Mouse (Mus musculus): ENCODE measurements at regions not wholly inside any gene's neighbourhood (a gene's known extent, or its start where the extent isn't known, plus 50 kb on each side); places are given as distances from the start of the nearest gene placed in this dataset.

- no peaks in the 10 kb centered on the region for H3K36me3 ChIP-seq (ENCODE audit: control insufficient read depth, insufficient read depth, low read length)
- no peak overlapping the region for H3K9ac ChIP-seq (ENCODE audit: low read depth, low read length)
- no peak overlapping the region for H3K4me3 ChIP-seq (ENCODE audit: low read depth, low read length)
- WGBS, result 75% methylated on average over 24 of the region's 24 CpGs
- ATAC-seq (ENCODE audit: low FRiP score) (no peak), DNase-seq (ENCODE audit: low spot score) (no peak)
- H3K4me1 ChIP-seq (replicated peaks; ENCODE audit: control insufficient read depth, insufficient read depth, low read length), result no peaks in the 10 kb centered on the region; the same call in 1 of the 2 replicates
- H3K9me3 ChIP-seq (ENCODE audit: control insufficient read depth, low read length), result no peaks in the 10 kb centered on the region
- H3K4me2 ChIP-seq (replicated peaks; ENCODE audit: low read depth, low read length), result no peak overlapping the region
- H3K27ac ChIP-seq (ENCODE audit: low read depth, low read length), result no peak overlapping the region
- H3K27me3 ChIP-seq (ENCODE audit: control insufficient read depth, insufficient read depth, low read length), result no peaks in the 10 kb centered on the region
These were observed 113.0 kb upstream of the 1700016C15Rik start for GRCm38 (mm10) chr1:177616335-177617239.

DNA sequence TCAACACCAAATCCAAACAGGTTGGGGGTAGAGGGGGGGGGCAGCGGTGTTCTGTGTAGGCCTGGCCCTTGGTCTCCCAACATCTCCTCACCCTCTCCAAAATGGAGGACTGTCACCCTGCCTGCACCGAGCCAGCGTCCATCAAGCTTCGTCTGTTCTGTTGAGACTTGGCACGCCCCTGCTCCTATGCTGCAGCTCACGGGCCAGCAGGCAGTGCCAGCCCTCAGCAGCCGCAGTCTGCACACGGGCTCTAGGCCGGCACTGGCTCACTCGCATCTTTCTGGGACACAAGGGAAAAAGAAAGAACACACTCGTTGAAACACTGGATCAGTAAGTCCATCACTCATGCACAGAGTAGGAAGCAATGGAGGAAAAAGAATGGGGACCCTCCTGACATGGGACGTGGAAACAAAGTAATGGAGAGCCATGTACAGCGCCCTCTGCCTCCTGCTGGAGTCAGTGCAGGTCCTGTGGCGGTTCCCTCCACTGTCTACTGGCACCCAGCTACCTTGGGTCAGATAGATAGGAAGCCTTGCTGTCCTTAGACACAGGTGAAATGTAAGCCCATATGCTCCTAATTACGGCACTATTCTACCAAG lies 109.0 kb upstream of the 1700016C15Rik start:
- DNase-seq (ENCODE audit: low spot score), result no peak
- H3K36me3 ChIP-seq (ENCODE audit: control insufficient read depth, insufficient read depth, low read length), result no peaks in the 10 kb centered on the region
- no peak overlapping the region for H3K4me3 ChIP-seq (ENCODE audit: low read depth, low read length)
- no peak for ATAC-seq (ENCODE audit: low FRiP score)
- H3K9me3 ChIP-seq (ENCODE audit: control insufficient read depth, low read length), result no peaks in the 10 kb centered on the region
- H3K27ac ChIP-seq (ENCODE audit: low read depth, low read length), result no peak overlapping the region
- peaks cover 9% of the 10 kb centered on the region for H3K4me1 ChIP-seq (replicated peaks; ENCODE audit: control insufficient read depth, insufficient read depth, low read length)
- no peak overlapping the region for H3K4me2 ChIP-seq (replicated peaks; ENCODE audit: low read depth, low read length)
- H3K27me3 ChIP-seq (ENCODE audit: control insufficient read depth, insufficient read depth, low read length), result no peaks in the 10 kb centered on the region
- no peak overlapping the region for H3K9ac ChIP-seq (ENCODE audit: low read depth, low read length)
- 78% methylated on average over 15 of the region's 15 CpGs for WGBS

DNA sequence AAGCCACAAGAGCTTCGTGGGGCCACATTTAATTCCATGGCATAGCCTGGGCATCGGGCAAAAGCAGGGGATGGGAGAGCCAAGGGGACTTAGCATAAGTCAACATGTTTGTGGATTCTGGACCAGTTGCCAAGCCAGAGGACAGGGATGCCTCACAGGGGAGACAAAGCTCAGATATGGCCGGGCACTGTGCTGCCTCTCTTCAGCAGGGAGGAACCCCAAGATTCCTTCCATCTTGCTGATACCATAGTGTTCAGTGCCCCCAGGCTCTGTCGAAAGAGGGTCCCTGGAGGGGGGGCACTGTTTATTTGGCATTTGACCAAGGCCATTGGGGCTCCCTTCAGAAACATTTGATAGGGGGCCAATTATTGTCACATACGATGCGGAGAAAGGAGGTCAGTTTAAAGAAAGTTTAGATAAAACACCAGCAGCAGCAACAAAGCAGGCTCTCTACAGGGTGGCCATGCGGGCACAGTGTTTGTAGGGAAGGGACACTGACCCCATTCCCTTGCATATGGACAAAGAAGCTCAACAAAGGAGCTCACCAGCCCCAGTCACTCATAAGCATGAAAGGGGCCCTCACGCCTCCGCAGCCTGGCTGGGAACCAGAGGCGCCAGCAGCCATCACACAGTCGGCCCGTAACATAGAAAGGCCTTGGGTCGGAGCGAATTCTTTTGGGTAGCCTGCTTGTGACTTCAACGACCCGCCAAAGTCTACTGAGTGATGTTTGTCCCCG lies 107.6 kb upstream of the 1700016C15Rik start:
- peak; percentile 47 for DNase-seq (ENCODE audit: low spot score)

DNA sequence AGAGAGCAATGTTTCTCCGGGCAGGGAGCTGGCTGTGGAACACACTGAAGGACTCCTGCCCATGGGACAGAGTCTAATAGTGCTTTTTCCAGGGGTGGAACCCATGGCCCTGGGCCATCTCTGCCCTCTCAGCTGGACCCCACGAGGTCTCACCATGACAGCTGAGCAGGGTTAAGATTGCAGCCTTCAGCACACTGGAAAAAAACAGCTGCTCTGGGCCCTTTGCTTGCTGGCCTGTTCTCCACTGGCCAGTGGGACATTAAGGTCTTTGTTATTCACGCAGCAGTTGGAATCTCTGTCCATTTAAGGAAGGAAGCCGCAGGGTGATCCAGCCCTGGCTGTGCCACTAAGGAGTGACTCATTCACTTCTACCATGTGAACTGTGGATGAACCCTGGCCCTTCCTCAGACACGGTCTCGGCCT lies 106.3 kb upstream of the 1700016C15Rik start:
- 0 out of 2 replicates have a peak overlapping the region, but pooled peaks have one; percentile 2 for H3K9ac ChIP-seq (ENCODE audit: low read depth, low read length)
- no peaks in the 10 kb centered on the region for H3K27me3 ChIP-seq (ENCODE audit: control insufficient read depth, insufficient read depth, low read length)
- WGBS, result 18% methylated on average over 6 of the region's 6 CpGs
- H3K4me2 ChIP-seq (replicated peaks; ENCODE audit: low read depth, low read length), result no peak overlapping the region
- DNase-seq (ENCODE audit: low spot score), result no peak
- H3K4me3 ChIP-seq (ENCODE audit: low read depth, low read length), result no peak overlapping the region
- no peaks in the 10 kb centered on the region for H3K9me3 ChIP-seq (ENCODE audit: control insufficient read depth, low read length)
- H3K4me1 ChIP-seq (replicated peaks; ENCODE audit: control insufficient read depth, insufficient read depth, low read length), result peaks cover 9% of the 10 kb centered on the region
- no peak overlapping the region; the same call in 1 of the 2 replicates for H3K27ac ChIP-seq (ENCODE audit: low read depth, low read length)
- ATAC-seq (ENCODE audit: low FRiP score), result peak; percentile 47; the same call in 1 of the 2 replicates
- H3K36me3 ChIP-seq (ENCODE audit: control insufficient read depth, insufficient read depth, low read length), result no peaks in the 10 kb centered on the region

More for the DNA sequence above, 107.6 kb upstream of the 1700016C15Rik start:
- no peaks in the 10 kb centered on the region for H3K27me3 ChIP-seq (ENCODE audit: control insufficient read depth, insufficient read depth, low read length)
- H3K4me3 ChIP-seq (ENCODE audit: low read depth, low read length), result no peak overlapping the region
- WGBS, result 43% methylated on average over 17 of the region's 17 CpGs
- H3K9ac ChIP-seq (ENCODE audit: low read depth, low read length), result no peak overlapping the region
- H3K4me1 ChIP-seq (replicated peaks; ENCODE audit: control insufficient read depth, insufficient read depth, low read length), result peaks cover 9% of the 10 kb centered on the region
- no peak overlapping the region for H3K27ac ChIP-seq (ENCODE audit: low read depth, low read length)
- no peaks in the 10 kb centered on the region for H3K9me3 ChIP-seq (ENCODE audit: control insufficient read depth, low read length)
- ATAC-seq (ENCODE audit: low FRiP score), result peak; percentile 59
- H3K36me3 ChIP-seq (ENCODE audit: control insufficient read depth, insufficient read depth, low read length), result no peaks in the 10 kb centered on the region
- no peak overlapping the region for H3K4me2 ChIP-seq (replicated peaks; ENCODE audit: low read depth, low read length)

GRCm38 (mm10) chr1:177623735-177624134 lies 105.9 kb upstream of the 1700016C15Rik start:
- Histone ChIP-seq H3K4me3 (ENCODE audit: low read depth, low read length) (no peak overlapping the region), H3K9ac (ENCODE audit: low read depth, low read length) (no peak overlapping the region), H3K27me3 (ENCODE audit: control insufficient read depth, insufficient read depth, low read length) (no peaks in the 10 kb centered on the region), H3K4me2 (replicated peaks; ENCODE audit: low read depth, low read length) (no peak overlapping the region), H3K4me1 (replicated peaks; ENCODE audit: control insufficient read depth, insufficient read depth, low read length) (peaks cover 9% of the 10 kb centered on the region), H3K36me3 (ENCODE audit: control insufficient read depth, insufficient read depth, low read length) (no peaks in the 10 kb centered on the region), H3K9me3 (ENCODE audit: control insufficient read depth, low read length) (no peaks in the 10 kb centered on the region), H3K27ac (ENCODE audit: low read depth, low read length) (no peak overlapping the region; the same call in 1 of the 2 replicates)
- no peak for DNase-seq (ENCODE audit: low spot score)
- no peak for ATAC-seq (ENCODE audit: low FRiP score)
- 80% methylated on average over 6 of the region's 6 CpGs for WGBS

DNA sequence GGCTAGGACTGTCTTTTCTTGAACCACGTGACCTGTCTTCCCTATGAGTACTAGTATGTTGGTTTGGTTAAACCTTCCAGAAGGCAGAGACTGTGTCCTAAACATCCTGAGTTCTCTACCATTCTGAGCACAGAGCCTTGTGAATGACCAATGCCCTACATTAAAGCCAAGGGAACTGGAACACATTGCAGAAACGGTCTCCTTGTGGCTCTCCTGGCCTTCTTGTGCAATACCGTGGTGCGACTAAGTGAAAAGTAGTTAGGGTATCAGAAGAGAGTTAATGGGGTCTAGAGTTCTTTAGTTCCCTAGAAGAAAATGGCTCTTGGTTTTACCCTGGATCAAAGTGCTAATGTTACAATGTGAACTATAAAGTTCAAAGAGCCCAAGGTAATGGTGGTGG lies 101.8 kb upstream of the 1700016C15Rik start:
- ATAC-seq (ENCODE audit: low FRiP score), result no peak
- 88% methylated on average over 4 of the region's 4 CpGs for WGBS

DNA sequence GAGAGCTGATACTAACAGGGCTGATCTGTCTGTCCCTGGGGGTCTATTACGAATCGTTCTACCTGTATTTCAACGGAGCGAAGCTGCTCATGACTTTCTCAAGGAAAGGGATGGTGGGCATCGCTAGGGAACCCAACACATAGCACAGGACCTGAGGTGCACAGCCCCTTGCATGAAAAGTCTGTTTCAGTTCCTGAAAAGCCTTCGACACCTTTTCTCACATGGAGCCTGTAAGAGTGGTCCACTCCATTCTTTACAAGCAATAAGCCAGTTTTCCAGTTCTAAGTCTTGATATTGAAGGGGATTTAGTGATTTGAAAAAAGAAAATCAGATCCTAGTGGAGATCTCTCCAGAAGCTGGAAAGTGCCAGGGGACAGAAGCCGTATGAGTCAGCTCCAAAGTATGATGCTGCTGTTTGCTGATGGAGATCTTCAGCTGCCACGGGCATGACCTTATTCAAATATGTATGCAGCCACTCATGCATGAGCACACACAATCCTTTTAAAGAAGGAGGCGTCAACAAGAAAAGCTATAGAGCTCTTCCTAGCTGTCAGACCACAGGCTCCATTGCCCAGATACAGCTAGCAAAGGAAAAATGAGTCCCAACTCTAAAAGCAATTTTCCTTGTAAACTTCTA lies 95.5 kb upstream of the 1700016C15Rik start:
- H3K4me1 ChIP-seq (replicated peaks; ENCODE audit: control insufficient read depth, insufficient read depth, low read length), result no peaks in the 10 kb centered on the region
- DNase-seq (ENCODE audit: low spot score) (no peak), ATAC-seq (ENCODE audit: low FRiP score) (no peak)
- H3K9ac ChIP-seq (ENCODE audit: low read depth, low read length), result no peak overlapping the region
- H3K27ac ChIP-seq (ENCODE audit: low read depth, low read length), result no peak overlapping the region
- no peaks in the 10 kb centered on the region for H3K27me3 ChIP-seq (ENCODE audit: control insufficient read depth, insufficient read depth, low read length)
- H3K36me3 ChIP-seq (ENCODE audit: control insufficient read depth, insufficient read depth, low read length), result no peaks in the 10 kb centered on the region
- H3K4me2 ChIP-seq (replicated peaks; ENCODE audit: low read depth, low read length), result no peak overlapping the region
- no peaks in the 10 kb centered on the region for H3K9me3 ChIP-seq (ENCODE audit: control insufficient read depth, low read length)
- 75% methylated on average over 9 of the region's 9 CpGs for WGBS
- H3K4me3 ChIP-seq (ENCODE audit: low read depth, low read length), result no peak overlapping the region

More for the DNA sequence above, 101.8 kb upstream of the 1700016C15Rik start:
- Histone ChIP-seq H3K36me3 (ENCODE audit: control insufficient read depth, insufficient read depth, low read length) (no peaks in the 10 kb centered on the region), H3K27me3 (ENCODE audit: control insufficient read depth, insufficient read depth, low read length) (no peaks in the 10 kb centered on the region), H3K27ac (ENCODE audit: low read depth, low read length) (no peak overlapping the region), H3K4me3 (ENCODE audit: low read depth, low read length) (no peak overlapping the region), H3K4me1 (replicated peaks; ENCODE audit: control insufficient read depth, insufficient read depth, low read length) (peaks cover 7% of the 10 kb centered on the region), H3K4me2 (replicated peaks; ENCODE audit: low read depth, low read length) (no peak overlapping the region), H3K9ac (ENCODE audit: low read depth, low read length) (no peak overlapping the region), H3K9me3 (ENCODE audit: control insufficient read depth, low read length) (no peaks in the 10 kb centered on the region)
- no peak for DNase-seq (ENCODE audit: low spot score)

DNA sequence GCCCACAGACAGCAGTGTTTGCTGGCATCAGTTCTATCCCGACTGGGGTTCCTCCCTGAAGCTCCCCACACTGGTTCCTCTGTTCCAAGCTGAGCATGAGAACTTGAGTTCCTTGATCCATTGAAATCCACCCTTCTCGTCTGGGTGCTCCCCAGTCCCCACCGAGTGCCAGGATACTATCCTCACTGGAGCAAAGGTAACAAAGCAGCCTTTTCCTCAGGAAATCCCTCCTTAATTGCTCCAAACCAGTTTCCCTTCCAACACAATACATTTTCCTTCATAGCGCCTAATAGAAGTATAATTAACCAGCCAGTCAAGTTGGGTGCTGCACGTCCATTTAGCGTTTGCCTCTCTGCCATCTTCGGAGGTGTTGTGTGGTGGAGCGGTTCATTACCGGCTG lies 92.6 kb upstream of the 1700016C15Rik start:
- no peak overlapping the region for H3K4me2 ChIP-seq (replicated peaks; ENCODE audit: low read depth, low read length)
- DNase-seq (ENCODE audit: low spot score) (no peak), ATAC-seq (ENCODE audit: low FRiP score) (no peak)
- H3K27me3 ChIP-seq (ENCODE audit: control insufficient read depth, insufficient read depth, low read length), result no peaks in the 10 kb centered on the region
- H3K4me1 ChIP-seq (replicated peaks; ENCODE audit: control insufficient read depth, insufficient read depth, low read length), result peaks cover 4% of the 10 kb centered on the region
- no peak overlapping the region for H3K27ac ChIP-seq (ENCODE audit: low read depth, low read length)
- no peaks in the 10 kb centered on the region for H3K36me3 ChIP-seq (ENCODE audit: control insufficient read depth, insufficient read depth, low read length)
- no peaks in the 10 kb centered on the region for H3K9me3 ChIP-seq (ENCODE audit: control insufficient read depth, low read length)
- WGBS, result 89% methylated on average over 9 of the region's 9 CpGs
- H3K4me3 ChIP-seq (ENCODE audit: low read depth, low read length), result no peak overlapping the region
- no peak overlapping the region for H3K9ac ChIP-seq (ENCODE audit: low read depth, low read length)
